Mouse (Mus musculus): ENCODE data around the gene Mdfi. TPM values are rescaled to one million over a fixed set of nuclear protein-coding genes. Genes with fewer than 3 reads are reported as not detected.

Gene Mdfi
- polyA plus RNA-seq, 1 experiment from 2014 or later = 18.1 TPM

DNA sequence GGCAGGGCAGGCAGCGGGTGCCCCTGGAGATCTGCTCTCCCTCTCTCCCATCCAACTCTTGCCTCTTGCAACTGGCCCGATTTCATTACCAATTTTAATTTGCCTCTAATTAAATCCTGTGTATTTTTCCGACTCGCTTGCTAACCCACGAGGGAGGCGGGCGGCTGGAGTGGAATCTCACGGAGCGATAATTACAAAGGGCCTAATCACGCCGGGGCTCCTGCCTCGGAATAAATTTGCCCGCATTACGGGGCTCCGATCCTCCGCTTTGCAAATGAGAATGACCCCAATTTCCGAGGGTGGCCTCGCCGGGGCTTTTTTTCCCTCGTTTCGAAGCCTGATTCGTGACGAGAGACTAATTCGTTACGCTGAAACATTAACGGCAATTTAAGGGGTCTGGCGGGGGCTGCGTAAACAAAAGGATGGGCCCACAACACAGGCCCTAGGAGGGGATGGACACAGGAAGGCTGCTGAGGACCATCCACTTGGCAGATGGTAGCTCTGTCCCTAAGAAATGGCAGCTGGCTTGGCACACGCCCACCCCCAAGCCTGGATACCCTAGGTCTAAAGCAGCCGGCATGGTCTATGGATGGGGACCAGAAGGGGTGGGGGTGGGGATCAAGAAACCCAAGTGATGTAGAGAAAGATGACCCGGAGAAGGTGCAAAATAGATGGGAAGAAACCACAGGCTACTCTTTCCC is 38.0 kb upstream of the Mdfi start:
- no peaks in the 10 kb centered on the region for H3K27me3 ChIP-seq (ENCODE audit: control insufficient read depth, insufficient read depth, low read depth, low read length)
- H3K27ac ChIP-seq (ENCODE audit: low read length) = no peak overlapping the region
- H3K9ac ChIP-seq (ENCODE audit: low read length) = no peak overlapping the region
- peaks cover 9% of the 10 kb centered on the region for H3K4me1 ChIP-seq (replicated peaks; ENCODE audit: control insufficient read depth, insufficient read depth, low read length)
- 89% methylated on average over 31 of the region's 31 CpGs for WGBS
- H3K4me3 ChIP-seq (ENCODE audit: low read length) = no peak overlapping the region
- no peak for ATAC-seq (ENCODE audit: low read depth)
- H3K9me3 ChIP-seq (ENCODE audit: control insufficient read depth, low read length) = no peaks in the 10 kb centered on the region
- H3K4me2 ChIP-seq (ENCODE audit: low read depth, low read length) = no peak overlapping the region
- peaks cover 43% of the 10 kb centered on the region for H3K36me3 ChIP-seq (ENCODE audit: control insufficient read depth, insufficient read depth, low read length)

- peaks cover 42% of the 10 kb centered on the region for H3K36me3 ChIP-seq (ENCODE audit: control insufficient read depth, insufficient read depth, low read length)
- no peak overlapping the region for H3K4me2 ChIP-seq (ENCODE audit: low read depth, low read length)
- no peaks in the 10 kb centered on the region for H3K9me3 ChIP-seq (ENCODE audit: control insufficient read depth, low read length)
- no peak for ATAC-seq (ENCODE audit: low read depth)
- H3K4me1 ChIP-seq (replicated peaks; ENCODE audit: control insufficient read depth, insufficient read depth, low read length) = peaks cover 9% of the 10 kb centered on the region
- no peak overlapping the region for H3K9ac ChIP-seq (ENCODE audit: low read length)
- no peaks in the 10 kb centered on the region for H3K27me3 ChIP-seq (ENCODE audit: control insufficient read depth, insufficient read depth, low read depth, low read length)
- WGBS = 92% methylated on average over 10 of the region's 10 CpGs
- H3K4me3 ChIP-seq (ENCODE audit: low read length) = no peak overlapping the region
- no peak overlapping the region for H3K27ac ChIP-seq (ENCODE audit: low read length)
These were observed 35.4 kb upstream of the Mdfi start for GRCm38 (mm10) chr17:47869874-47870273.

DNA sequence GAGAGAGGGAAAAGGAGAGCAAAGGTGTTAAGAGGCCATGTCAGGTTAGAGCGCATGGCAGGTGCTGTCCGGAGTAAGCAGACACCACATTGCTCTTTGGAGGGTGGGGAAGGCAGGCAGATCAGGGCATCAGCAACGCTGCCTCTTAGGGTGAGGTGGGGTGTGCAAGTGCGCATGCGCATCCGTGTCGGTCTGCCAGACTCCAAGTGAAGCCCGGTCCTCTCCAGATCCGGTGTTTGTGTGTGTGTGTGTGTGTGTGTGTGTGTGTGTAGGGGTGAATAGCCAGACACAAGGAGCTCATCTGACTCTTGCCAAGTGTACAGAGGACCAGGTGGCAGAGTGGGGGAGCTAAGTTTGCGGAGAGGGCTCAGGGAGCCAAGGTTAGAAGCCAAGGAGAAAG is 31.5 kb upstream of the Mdfi start:
- Histone ChIP-seq H3K27me3 (ENCODE audit: control insufficient read depth, insufficient read depth, low read depth, low read length) (no peaks in the 10 kb centered on the region), H3K4me1 (replicated peaks; ENCODE audit: control insufficient read depth, insufficient read depth, low read length) (peaks cover 7% of the 10 kb centered on the region; the same call in 1 of the 2 replicates), H3K36me3 (ENCODE audit: control insufficient read depth, insufficient read depth, low read length) (peaks cover 23% of the 10 kb centered on the region), H3K4me2 (ENCODE audit: low read depth, low read length) (no peak overlapping the region), H3K4me3 (ENCODE audit: low read length) (no peak overlapping the region), H3K9me3 (ENCODE audit: control insufficient read depth, low read length) (no peaks in the 10 kb centered on the region), H3K27ac (ENCODE audit: low read length) (no peak overlapping the region), H3K9ac (ENCODE audit: low read length) (no peak overlapping the region)
- WGBS = 62% methylated on average over 10 of the region's 10 CpGs
- no peak for ATAC-seq (ENCODE audit: low read depth)

GRCm38 (mm10) chr17:47864496-47864895 is 30.0 kb upstream of the Mdfi start:
- Histone ChIP-seq H3K9ac (ENCODE audit: low read length) (peak overlapping the region; percentile 58), H3K4me2 (ENCODE audit: low read depth, low read length) (peak overlapping the region; percentile 40), H3K36me3 (ENCODE audit: control insufficient read depth, insufficient read depth, low read length) (peaks cover 12% of the 10 kb centered on the region), H3K27ac (ENCODE audit: low read length) (no peak overlapping the region), H3K4me3 (ENCODE audit: low read length) (0 out of 2 replicates have a peak overlapping the region, but pooled peaks have one; percentile 19), H3K27me3 (ENCODE audit: control insufficient read depth, insufficient read depth, low read depth, low read length) (no peaks in the 10 kb centered on the region), H3K4me1 (replicated peaks; ENCODE audit: control insufficient read depth, insufficient read depth, low read length) (peaks cover 7% of the 10 kb centered on the region; the same call in 1 of the 2 replicates), H3K9me3 (ENCODE audit: control insufficient read depth, low read length) (no peaks in the 10 kb centered on the region)
- peak; percentile 88 for ATAC-seq (ENCODE audit: low read depth)
- WGBS = 3% methylated on average over 17 of the region's 17 CpGs

- peaks cover 7% of the 10 kb centered on the region; the same call in 1 of the 2 replicates for H3K4me1 ChIP-seq (replicated peaks; ENCODE audit: control insufficient read depth, insufficient read depth, low read length)
- H3K9me3 ChIP-seq (ENCODE audit: control insufficient read depth, low read length) = no peaks in the 10 kb centered on the region
- no peaks in the 10 kb centered on the region for H3K27me3 ChIP-seq (ENCODE audit: control insufficient read depth, insufficient read depth, low read depth, low read length)
- H3K36me3 ChIP-seq (ENCODE audit: control insufficient read depth, insufficient read depth, low read length) = peaks cover 10% of the 10 kb centered on the region
- H3K4me3 ChIP-seq (ENCODE audit: low read length) = no peak overlapping the region
- 14% methylated on average over 11 of the region's 11 CpGs for WGBS
- H3K9ac ChIP-seq (ENCODE audit: low read length) = 0 out of 2 replicates have a peak overlapping the region, but pooled peaks have one; percentile 8
- H3K27ac ChIP-seq (ENCODE audit: low read length) = no peak overlapping the region
- no peak for ATAC-seq (ENCODE audit: low read depth)
- H3K4me2 ChIP-seq (ENCODE audit: low read depth, low read length) = no peak overlapping the region
These were observed 28.9 kb upstream of the Mdfi start for GRCm38 (mm10) chr17:47863437-47863836.

DNA sequence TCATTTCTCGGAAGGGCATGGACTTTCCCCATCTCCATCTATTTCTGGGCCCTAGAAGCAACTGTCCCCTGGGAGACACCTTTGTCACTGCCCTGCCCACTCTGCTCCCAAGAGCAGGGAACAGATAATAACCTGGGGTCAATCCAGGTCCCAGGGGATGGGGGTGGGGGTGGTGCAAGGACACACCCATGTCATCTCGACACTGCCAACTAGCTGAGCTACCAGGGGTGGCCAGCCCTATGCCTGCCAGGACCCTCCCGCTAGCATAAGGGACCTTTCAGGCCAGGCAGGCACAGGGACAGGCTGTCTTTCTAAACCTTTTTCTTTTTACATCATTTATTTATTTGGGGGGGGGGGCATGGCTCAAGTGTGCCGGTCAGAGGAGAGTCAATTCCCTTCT is 28.5 kb upstream of the Mdfi start:
- Histone ChIP-seq H3K27ac (ENCODE audit: low read length) (no peak overlapping the region), H3K9ac (ENCODE audit: low read length) (0 out of 2 replicates have a peak overlapping the region, but pooled peaks have one; percentile 17), H3K27me3 (ENCODE audit: control insufficient read depth, insufficient read depth, low read depth, low read length) (no peaks in the 10 kb centered on the region), H3K36me3 (ENCODE audit: control insufficient read depth, insufficient read depth, low read length) (peaks cover 7% of the 10 kb centered on the region), H3K4me1 (replicated peaks; ENCODE audit: control insufficient read depth, insufficient read depth, low read length) (peaks cover 7% of the 10 kb centered on the region; the same call in 1 of the 2 replicates), H3K4me3 (ENCODE audit: low read length) (no peak overlapping the region), H3K4me2 (ENCODE audit: low read depth, low read length) (no peak overlapping the region), H3K9me3 (ENCODE audit: control insufficient read depth, low read length) (no peaks in the 10 kb centered on the region)
- WGBS = 40% methylated on average over 4 of the region's 4 CpGs
- ATAC-seq (ENCODE audit: low read depth) = no peak

DNA sequence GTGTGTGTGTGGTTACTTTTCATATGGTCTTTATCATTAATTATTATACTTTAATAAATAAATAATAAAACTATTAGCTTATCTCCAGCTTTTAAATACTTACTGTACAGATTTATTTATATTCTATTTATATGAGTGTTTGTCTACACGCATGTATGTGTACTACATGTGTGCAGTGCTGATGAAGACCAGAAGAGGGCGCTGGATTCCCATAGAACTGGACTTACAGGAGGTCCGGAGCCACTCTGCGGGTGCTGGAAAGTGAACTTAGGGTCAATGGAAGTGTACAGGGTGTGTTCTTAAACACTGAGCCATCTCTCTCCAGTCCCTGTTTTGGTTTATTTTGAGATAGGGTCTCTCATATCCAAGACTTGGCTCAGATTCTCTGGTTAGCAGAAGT is 21.1 kb upstream of the Mdfi start:
- Histone ChIP-seq H3K4me3 (ENCODE audit: low read length) (no peak overlapping the region), H3K9me3 (ENCODE audit: control insufficient read depth, low read length) (peaks cover 3% of the 10 kb centered on the region; the same call in 1 of the 2 replicates), H3K27me3 (ENCODE audit: control insufficient read depth, insufficient read depth, low read depth, low read length) (no peaks in the 10 kb centered on the region), H3K4me1 (replicated peaks; ENCODE audit: control insufficient read depth, insufficient read depth, low read length) (peaks cover 9% of the 10 kb centered on the region), H3K4me2 (ENCODE audit: low read depth, low read length) (no peak overlapping the region), H3K27ac (ENCODE audit: low read length) (no peak overlapping the region), H3K9ac (ENCODE audit: low read length) (no peak overlapping the region), H3K36me3 (ENCODE audit: control insufficient read depth, insufficient read depth, low read length) (no peaks in the 10 kb centered on the region)
- 80% methylated on average over 4 of the region's 4 CpGs for WGBS
- no peak for ATAC-seq (ENCODE audit: low read depth)

- 82% methylated on average over 8 of the region's 8 CpGs for WGBS
These were observed 20.4 kb upstream of the Mdfi start for GRCm38 (mm10) chr17:47854908-47855307.

GRCm38 (mm10) chr17:47853760-47854159 is 19.3 kb upstream of the Mdfi start:
- WGBS = 88% methylated on average over 4 of the region's 4 CpGs
- H3K36me3 ChIP-seq (ENCODE audit: control insufficient read depth, insufficient read depth, low read length) = no peaks in the 10 kb centered on the region
- ATAC-seq (ENCODE audit: low read depth) = no peak

More at GRCm38 (mm10) chr17:47854908-47855307, 20.4 kb upstream of the Mdfi start:
- Histone ChIP-seq H3K27ac (ENCODE audit: low read length) (no peak overlapping the region), H3K4me2 (ENCODE audit: low read depth, low read length) (no peak overlapping the region), H3K4me1 (replicated peaks; ENCODE audit: control insufficient read depth, insufficient read depth, low read length) (peaks cover 11% of the 10 kb centered on the region), H3K36me3 (ENCODE audit: control insufficient read depth, insufficient read depth, low read length) (no peaks in the 10 kb centered on the region), H3K9me3 (ENCODE audit: control insufficient read depth, low read length) (peaks cover 3% of the 10 kb centered on the region; the same call in 1 of the 2 replicates), H3K27me3 (ENCODE audit: control insufficient read depth, insufficient read depth, low read depth, low read length) (no peaks in the 10 kb centered on the region), H3K4me3 (ENCODE audit: low read length) (no peak overlapping the region), H3K9ac (ENCODE audit: low read length) (no peak overlapping the region)
- no peak for ATAC-seq (ENCODE audit: low read depth)

More at GRCm38 (mm10) chr17:47853760-47854159, 19.3 kb upstream of the Mdfi start:
- H3K9me3 ChIP-seq (ENCODE audit: control insufficient read depth, low read length) = peaks cover 3% of the 10 kb centered on the region; the same call in 1 of the 2 replicates
- peaks cover 15% of the 10 kb centered on the region for H3K4me1 ChIP-seq (replicated peaks; ENCODE audit: control insufficient read depth, insufficient read depth, low read length)
- no peaks in the 10 kb centered on the region for H3K27me3 ChIP-seq (ENCODE audit: control insufficient read depth, insufficient read depth, low read depth, low read length)
- H3K4me3 ChIP-seq (ENCODE audit: low read length) = no peak overlapping the region
- no peak overlapping the region for H3K9ac ChIP-seq (ENCODE audit: low read length)
- no peak overlapping the region for H3K27ac ChIP-seq (ENCODE audit: low read length)
- H3K4me2 ChIP-seq (ENCODE audit: low read depth, low read length) = no peak overlapping the region

Data from lung, embryonic 16.5 days (tissue).